Mouse (Mus musculus) olfactory bulb, adult 2 months (tissue): ENCODE data around the gene Rasa2.

Experiments used
- CTCF ChIP-seq: fragments of 200-500 bp; IDR thresholded peaks from 2 replicates; pipeline ENCODE4 v1.5.1; 2012; ENCODE audit warnings: low read depth, mild to moderate bottlenecking, low read length, moderate library complexity; ENCODE audit not compliant: insufficient read depth
- POLR2A ChIP-seq: fragments of 200-500 bp; IDR thresholded peaks from 2 replicates; pipeline ENCODE4 v1.6.1; 2012; ENCODE audit warnings: mild to moderate bottlenecking, low read depth, low read length, moderate library complexity; ENCODE audit not compliant: insufficient read depth

DNA sequence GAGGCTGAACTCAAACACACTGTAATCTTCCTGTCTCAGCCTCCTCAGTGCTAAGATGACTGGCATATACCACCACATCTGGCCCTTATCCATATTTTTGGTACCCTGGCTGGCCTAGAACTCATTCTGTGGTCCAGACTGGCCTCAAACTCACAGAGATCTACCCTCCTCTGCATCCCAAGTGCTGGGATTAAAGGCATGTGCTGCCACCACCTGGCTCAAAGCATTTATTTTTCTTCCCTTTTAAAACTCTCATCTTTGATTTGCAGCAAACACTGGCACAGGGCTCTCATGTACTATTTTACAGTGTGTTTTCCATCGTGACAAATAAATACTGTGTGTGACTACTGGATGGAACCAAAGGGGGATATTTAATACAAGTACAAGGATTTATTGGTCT lies 77.3 kb downstream of the Rasa2 start:
- TF ChIP-seq POLR2A = no peak
- no peak for TF ChIP-seq CTCF
